Mouse (Mus musculus) megakaryocyte, adult 5-6 weeks (primary cell): ENCODE results near the gene Rpl31. TPM values are rescaled to one million over a fixed set of nuclear protein-coding genes. Genes with fewer than 3 reads are reported as not detected.

ENCODE experiments used
- ATAC-seq: 2 replicates; pipeline ENCODE4 v1.8.0; 2016; ENCODE audit warnings: mild to moderate bottlenecking, inconsistent platforms; ENCODE audit not compliant: poor library complexity, severe bottlenecking
- total RNA-seq, 2 experiments: library from RNA; stranded (forward) in 1 of 2; stranded (reverse) in 1 of 2; fragments of 153-499, 151-499 nt in 1 of 2; fragments of 221-1000, 200-1000 nt in 1 of 2; gene quantifications; 2 replicates each; pipeline versions ENCODE4 v1.2.3 to v1.2.4; 2015 to 2017

Rpl31 gene
- total RNA-seq, 2 experiments from 2014 or later: 446 to 1,504 TPM

DNA sequence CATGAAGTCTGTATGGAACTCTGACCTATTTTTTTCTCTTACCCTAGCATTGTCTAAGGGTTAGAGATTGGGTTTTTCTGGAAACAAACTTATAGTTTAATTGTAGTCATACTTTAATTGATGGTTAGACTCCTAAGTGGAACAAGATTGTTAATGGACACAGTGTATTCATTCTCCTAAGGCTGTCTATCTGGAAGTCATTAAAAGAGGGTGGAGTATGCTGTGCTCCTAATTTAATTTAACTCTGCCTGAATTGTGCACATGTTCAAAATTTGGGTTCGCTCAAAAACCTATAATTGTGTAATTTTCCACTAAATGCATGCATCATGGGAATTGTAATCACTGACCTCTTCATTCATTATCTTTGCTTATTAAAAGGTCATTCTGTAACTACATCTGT is 2.1 kb upstream of the Rpl31 start:
- no peak for ATAC-seq

DNA sequence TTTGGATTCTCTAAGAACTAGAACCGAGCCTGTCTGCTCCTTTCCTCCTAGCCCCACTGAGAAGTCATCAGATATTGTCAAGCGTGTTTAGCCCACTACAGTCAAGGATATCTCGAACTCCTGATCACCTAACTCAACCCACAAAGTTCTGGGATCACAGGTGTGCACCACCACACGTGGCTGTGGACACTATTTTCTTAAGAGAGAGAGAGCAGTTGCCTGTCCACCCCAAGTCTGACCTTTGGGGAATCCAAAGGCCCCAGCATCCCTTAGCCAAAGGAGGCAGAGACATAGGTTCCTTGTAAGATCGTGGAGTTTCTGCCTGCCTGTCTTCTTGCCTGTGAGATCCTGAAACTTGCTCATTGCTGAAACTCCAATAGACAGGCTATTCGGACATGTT is 597 bp upstream of the Rpl31 start:
- no peak for ATAC-seq

DNA sequence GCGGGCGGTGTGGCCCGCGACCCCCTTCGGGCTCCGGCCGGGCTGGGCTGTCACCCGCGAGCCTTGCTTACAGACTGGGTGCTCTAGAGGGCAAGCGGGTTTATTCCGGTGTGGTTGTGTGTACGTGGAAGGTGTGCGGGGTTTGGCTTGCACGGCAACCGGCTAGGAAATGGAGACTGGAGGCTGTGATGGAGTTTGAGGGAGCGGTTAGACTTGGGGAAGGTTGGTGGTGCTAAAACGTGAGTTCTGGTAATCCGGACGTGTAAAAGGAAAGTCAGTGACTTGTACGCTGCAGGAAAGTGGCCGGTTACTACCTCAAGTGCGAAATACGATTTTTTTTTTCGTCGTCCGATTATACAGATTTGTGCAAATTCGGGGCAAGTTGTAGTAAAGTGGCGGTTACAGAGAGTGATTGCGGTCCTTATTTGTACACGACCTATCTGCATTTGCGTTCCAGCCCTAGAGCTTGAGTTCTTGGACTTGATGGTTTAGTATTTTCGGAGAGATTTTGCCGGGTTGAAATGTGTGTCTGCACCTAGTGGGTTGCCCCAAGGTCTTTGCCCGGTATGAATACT is 712 bp downstream of the Rpl31 start:
- no peak for ATAC-seq

DNA sequence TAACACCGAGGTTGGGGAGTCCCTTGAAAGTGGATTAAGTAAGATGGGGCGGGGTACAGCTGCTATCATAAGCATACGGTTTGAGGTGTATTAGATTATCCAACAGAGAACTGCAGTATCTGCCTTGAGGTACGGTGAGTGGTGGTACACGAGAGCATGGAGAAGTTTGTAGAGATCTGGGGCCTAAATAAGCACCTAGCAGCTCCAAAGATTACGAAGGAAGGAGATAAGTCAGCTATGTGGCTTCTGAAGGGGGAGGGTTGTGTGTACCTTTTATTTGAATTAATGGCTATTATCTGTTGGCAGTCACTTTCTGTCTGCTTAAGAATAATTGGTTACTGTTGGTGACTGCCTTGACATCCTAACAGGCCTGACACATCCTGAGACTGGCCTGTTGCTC is 2.8 kb downstream of the Rpl31 start:
- no peak for ATAC-seq

DNA sequence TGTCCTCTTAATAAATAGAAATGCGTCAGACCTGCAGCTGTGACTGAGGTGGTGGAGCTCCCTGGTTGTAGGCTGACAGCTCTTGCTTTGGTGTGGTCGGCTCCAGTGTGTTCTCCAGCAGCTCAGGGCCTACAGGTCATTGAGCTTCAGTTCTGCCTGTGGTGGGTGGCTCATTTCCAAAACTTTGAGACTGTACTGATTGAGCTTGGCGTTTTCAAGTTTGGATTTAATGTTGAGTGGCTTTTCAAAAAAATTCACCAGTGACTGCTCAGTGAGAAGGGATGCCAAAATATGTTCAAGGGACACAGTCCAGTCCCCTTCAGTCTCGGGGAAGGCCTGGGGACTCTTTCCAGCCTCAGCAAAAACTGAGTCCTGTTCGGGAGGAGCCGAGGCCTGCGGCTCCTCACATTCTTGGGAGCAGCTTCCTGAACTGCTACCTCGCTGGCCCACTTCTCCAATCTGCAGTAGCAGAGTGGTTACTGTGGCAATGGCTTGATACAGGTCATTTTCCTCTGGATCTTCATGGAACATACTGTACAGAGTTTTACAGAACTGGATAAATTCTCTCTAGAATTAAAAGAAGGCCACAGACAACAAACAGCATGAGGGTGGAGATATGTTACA is 4.7 kb downstream of the Rpl31 start:
- ATAC-seq: no peak

DNA sequence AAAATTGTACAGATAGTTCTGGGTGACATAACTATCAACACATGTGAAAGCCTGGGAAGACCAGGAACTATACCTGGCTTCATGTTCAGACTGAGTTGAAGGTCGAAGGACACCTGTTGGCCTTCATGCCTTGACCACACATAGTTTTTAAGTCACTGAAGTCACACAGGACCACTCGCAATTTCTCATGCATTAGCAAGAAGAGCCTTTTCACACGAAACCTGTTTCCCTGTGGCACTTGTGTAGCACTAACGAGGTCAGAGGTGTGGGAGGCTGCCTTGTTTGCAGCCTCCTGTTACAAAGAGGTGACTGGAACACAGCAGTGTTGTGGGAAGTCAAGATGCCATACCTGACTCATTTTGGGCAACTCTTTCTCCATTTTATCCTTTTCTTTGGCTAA is 5.7 kb downstream of the Rpl31 start:
- ATAC-seq: no peak

DNA sequence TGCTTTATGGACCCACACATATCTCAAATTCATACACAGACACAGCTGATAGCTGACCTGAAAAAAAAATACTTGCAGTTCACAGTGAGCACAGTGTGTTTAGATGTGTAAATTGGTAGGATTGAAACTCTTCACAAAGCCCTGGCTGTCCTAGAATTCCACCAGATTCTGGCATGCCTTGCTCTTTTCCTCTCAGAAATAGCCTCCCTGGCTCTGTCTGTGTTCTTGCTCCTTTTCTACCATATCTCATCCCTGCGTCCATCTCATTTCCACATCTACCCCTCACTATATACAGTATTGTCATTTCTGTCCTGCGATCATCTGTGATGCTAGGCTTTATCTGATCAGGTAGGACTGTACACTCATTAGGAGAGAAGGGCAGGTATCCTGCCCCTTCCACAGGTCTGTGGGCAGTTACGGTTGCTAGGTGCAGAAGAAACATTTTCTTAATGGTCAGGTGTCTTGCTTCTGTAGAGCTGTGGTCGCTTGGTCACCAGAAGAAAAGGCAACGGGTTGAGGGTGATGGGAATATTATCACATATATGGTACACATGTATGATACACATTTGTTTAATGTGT is 6.7 kb downstream of the Rpl31 start:
- no peak for ATAC-seq

DNA sequence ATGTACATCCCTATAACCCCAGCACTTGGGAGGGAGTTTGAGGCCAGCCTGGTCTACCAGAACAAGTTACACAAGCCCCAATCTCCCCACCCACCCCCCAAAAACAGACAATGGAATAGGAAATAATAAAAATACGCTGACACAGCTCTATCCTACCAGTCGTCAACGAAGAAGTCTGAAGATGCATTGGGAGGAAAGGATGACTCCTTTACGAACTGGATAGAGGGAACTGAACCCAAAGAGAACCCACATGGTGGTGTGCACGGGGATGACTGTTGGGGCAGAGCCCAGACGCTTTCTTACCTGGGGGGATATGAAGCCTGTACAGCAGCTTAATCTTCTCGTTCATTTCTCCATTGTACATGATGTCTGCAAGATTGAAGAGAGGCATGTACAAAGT is 8.5 kb downstream of the Rpl31 start:
- no peak for ATAC-seq

DNA sequence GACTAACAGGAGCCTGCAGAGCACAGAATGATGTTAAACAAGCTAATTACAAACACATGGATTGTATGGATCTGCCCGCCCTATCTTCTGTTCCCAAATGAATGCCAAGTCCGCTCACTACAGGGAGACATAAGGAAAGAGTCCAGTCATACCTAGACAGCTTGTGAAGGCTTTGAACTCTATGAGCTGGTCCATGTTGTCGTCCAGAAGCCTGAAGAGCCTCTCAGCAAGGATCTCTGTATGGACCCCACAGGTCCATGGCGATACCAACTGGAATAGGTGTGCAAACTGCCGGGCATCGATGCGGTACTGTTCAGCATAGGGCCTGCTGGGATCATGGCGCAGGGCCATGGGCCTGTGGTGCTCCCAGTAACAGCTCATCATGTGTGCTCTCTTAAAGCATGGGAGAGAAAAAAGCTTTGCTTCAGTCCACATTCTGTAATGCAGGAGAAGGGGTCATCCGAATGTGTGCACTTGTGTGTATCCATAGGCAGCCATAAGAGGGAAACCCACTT is 9.1 kb downstream of the Rpl31 start:
- ATAC-seq: no peak

DNA sequence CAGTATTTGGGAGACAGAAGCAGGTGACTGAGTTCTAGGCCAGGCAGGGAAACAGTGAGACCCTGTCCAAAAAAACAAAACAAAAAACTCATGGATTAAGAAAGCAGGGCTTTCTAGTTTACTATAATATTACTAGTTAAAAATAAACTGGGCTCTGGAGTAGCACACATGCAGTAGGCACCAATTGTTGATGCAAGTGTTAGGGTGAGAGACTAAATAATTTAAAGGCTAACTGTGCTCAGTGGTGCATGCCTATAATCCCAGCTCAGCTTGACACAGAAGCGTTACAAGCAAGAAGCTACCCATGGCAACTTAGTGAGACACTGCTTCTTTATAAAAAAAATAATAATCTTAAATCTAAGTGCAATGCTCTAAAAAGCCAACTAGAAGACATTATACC is 10.9 kb downstream of the Rpl31 start:
- no peak for ATAC-seq

DNA sequence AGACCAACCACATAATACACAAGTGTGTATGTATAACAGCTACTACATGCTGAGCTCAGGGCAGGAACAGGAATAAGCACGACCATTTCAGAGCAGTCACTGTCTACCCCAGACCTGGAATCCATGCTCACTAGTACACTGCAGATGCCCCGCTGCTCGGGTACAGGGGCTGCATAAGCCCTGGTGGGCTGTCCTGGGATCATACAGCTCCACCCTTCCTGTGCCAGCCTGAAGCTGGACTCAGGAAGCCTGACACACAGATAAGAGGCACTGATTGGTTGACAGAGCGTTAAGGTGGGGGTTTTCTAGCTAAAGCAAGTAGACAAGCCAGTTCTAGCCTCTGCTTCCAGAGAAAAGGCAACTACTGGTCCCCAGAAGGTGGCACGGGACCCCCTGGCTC is 11.4 kb downstream of the Rpl31 start:
- no peak for ATAC-seq

DNA sequence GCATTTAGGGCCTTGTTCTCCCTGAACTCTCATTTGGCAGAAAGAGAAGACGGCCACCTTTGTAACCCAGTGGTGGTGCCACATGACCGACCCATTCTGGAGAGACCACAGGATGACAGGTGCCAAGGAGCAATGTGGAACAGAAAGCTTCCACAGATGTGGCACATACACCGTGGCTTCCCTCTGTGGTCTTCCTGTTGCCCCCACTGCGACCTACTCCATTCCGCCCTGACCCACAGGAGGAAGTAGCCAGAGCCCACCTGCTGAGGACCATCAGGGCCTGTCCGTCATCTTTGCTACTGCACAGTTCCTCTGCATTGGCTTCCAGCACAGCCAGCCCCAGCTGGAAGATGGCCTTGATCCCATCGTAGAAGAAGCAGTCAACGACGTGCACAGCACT is 13.4 kb downstream of the Rpl31 start:
- no peak for ATAC-seq

DNA sequence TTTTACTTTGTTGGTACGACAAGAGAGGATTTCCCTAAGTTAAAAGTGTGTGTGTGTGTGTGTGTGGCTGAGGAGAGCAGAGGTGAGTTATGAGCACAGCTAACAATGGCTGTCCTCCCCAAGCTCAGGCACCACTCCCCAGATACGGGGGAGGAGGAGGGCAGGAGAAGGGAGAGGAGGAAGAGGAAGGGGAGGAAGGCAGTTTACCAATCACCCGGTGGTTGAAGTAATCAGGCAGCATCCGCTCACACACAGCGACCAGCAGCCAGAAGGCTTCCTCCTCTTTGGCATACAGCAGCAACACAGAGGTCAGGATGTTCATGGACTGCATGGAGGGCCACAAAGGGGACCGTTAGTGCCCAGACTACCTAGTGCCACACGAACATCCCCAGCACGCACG is 17.3 kb downstream of the Rpl31 start:
- peak; percentile 69 for ATAC-seq

DNA sequence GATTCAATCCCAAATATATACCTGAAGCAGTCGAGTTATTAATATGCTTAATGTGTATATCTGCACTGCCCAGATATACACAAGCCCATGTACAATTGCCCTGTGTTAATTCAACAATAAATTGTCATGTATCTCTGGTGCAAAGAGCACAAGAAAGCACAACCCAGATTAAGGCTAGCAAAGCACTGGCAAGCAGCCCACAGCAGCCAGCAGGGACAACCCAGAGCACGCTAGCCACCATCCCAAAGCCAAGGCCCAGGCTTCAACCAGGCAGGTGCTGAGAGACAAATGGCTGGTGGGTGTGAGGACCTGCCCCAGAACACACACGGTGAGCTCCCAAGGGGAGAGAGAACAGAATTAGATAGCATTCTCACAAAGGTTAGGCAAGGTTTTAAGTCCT is 18.8 kb downstream of the Rpl31 start:
- ATAC-seq: no peak

DNA sequence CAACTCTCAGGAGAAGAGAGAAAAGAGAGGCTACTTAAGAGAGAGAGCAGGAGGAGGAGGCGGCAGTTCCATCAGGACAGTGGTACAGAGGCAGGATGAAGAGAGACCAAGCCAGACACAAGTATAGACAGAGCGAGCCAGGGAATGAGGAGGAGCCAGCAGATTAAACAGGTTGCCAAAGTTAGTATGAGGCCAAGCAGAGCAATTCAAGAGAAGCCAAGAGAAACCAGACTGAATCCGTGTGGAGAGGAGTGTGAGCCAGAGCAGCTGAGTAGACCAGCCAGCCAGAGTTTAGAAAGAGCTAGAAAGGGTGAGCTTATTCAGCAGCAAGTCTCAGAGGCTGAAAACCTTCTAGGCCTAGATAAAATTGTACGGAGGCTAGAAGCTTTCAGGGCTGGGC is 19.9 kb downstream of the Rpl31 start:
- no peak for ATAC-seq

DNA sequence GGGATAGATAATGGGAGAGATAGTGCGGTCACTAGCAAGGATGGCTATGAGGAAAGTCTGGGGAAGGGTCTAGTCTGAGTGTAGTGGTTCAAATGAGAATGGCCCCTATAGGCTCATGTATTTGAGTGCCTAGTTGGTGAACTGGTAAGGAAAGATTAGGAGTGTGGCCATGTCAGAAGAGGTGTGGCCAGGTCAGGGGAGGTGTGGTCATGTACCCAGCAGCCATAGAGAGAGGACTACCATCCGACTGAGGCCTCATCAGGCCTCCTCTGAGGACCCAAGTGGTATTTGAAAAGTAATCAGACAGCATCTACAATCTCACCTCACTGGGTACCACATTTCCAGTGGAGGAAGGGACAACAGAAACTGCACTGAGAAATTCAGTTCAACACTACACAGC is 20.5 kb downstream of the Rpl31 start:
- ATAC-seq: no peak

DNA sequence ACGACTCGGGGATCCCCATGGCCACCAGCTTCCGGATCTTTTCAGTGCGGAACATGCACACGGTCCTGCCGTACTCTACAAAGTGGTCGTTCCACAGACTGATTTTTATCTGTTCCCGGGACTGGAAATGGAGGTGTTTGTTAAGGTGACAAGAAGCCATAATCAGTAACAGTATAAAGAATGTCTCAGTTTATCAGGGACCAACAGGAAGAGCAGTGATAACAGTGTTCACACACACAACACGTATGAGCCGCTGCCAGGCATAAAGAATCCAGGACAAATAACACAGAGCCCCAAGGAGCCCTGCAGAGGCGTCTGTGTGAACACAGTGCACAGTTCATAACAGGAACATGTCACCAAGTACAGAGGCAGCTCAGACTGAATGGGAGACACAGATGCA is 21.7 kb downstream of the Rpl31 start:
- ATAC-seq: no peak

DNA sequence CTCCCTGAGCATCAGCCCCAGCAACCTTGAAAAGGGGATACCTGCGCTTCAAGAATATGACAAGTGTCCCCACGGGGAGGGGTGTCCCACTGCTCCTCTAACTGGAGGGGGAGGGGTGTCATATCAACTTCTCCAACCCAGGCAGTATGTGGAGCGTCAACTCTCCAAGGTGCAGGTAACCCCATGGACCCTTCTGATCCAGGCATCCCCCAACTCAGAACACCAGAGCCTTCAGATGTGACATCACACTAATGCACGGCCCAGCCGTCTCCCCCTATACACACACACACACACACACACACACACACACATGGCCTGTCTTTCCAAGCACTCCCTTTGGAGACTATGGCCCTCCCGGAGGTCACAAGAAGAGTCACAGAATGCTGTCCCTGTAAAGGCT is 24.0 kb downstream of the Rpl31 start:
- ATAC-seq: no peak

DNA sequence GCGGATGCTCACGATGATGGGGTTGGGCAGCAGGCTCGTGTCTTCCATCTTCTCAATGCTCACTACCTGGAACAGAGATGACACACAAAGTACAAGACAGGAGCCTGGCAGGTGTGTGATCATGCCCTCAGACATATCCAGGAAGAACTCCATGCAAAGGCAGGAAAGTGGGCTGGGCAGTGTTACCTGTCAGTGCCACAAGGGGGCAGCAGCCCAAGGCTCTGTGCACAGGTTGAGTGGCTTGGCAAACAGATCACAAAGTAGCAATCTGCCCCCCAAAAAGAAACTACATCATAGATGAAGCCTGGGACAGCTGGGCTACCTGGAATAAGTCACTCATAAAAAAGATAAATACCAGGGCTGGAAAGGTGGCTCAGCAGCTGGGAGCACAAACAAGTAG is 24.5 kb downstream of the Rpl31 start:
- peak; percentile 82 for ATAC-seq

DNA sequence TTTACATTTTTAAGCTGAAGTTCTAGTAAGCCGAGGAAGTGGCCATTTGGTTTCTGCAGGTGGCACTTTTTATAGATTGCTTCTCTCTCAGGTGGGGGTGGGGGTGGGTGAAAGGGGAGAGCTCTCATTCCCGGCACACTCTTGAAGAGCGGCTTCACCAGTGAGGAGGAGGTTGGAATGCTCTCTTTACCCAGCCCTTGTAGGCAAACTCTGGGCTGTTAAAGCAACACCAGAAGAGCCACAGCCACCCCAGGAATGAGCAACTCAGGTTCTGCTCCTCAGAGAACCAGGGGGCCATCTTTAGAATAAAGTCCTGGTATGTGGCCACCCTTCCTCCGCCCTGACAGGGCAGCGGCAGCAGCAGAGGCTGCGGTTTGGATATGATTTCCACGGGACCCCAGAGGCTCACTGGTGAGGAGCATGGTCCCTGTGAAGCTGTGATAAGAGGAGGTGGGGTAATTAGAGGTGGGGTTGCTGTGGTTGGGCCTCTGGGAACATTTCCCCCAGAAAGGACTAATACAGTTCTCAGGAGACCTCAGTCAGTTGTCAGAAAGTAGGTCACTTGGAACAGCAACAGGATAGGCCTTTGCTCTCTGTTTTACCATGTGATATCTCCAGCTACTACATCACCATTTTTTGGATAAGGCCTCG is 25.7 kb downstream of the Rpl31 start:
- ATAC-seq: no peak

DNA sequence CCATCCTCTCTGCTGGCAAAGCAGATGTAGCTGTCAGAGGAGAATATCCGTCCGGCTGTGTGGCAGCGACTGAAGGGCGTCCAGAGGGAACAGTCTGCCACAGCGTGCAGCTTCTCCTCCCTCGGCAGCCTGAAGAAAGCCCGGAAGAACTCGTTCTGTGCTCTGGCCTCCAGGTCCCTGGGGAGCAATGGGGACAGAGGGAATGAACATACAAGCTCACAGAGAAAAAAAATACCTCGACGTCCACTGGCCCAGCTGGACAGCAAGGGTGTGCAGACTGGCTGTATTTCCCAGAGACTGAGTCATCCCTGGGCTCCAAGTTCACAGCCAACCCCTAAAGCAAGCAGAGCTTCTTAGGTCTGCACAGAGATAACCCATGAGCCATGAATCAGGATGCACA is 26.5 kb downstream of the Rpl31 start:
- no peak for ATAC-seq

DNA sequence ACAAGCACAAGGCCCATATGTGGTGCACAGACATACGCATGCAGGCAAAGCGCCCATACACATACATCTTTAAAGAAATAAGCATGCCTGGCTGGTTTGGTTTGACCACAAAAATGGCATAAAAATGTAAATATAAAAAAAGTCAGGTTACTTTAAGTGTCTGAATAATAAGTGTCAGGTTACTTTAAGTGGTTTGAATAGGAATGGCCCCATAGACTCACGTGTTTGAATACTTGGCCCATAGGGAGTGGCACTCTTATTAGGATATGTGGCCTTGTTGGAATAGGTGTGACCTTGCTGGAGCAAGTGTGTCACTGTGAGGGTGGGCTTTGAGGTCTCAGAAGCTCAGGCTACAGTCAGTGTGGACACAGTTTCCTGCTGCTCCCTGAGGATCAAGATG is 27.0 kb downstream of the Rpl31 start:
- no peak for ATAC-seq
